Mouse (Mus musculus): ENCODE data around the gene Kif1c. TPM values are rescaled to one million over a fixed set of nuclear protein-coding genes. Genes with fewer than 3 reads are reported as not detected.

Kif1c gene
- 100 to 1,000 TPM; 238 to 241 TPM for total RNA-seq (2021)

DNA sequence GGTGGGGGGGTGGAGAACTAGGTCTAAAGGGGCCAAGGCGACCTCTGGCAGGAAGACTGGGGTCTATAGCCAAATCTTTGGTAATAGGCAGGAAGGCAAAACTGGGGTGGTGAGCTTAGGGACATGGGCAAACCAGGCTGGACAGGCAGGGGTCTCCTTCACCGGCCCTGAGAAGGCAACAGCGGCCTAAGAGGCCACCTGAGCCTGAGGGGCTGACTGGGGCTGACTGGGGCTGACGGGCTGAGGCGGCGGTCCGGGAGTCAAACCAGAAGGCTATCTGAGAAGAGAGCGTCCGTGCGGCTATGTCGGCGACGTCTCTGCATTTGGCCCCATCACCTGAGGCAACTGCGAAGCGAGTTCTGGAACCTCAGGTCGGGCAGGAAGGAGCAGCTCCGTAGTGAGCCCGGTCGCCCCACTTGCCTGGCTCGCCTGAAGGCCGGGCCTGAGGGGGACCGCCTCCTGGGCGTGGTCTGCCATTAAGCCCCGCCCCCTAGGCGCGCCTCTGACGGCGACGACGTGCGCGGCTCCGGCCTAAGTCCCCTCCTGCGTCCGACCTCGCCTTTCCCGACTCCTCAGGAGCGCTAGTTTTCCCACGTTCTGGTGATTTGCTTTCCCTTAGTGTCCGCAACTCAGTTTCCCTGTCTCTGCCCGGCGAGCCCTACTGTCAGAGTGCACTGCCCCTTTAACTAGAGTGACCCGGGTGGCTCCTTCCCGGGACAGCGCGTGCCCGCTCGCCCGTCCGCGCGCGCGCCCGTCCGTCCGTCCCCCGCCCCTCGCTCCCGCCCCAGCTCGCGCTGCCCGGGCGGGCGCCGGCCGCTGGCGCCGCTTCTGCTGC lies at the start of gene Kif1c, which contains the start of gene Inca1:
Kif1c (plus strand) TSS at position 827 of the 835 bp plus-strand sequence.
Inca1 (minus strand) TSS at position 434 of the 835 bp plus-strand sequence.
- DNase-seq = peak; percentile 98

DNA sequence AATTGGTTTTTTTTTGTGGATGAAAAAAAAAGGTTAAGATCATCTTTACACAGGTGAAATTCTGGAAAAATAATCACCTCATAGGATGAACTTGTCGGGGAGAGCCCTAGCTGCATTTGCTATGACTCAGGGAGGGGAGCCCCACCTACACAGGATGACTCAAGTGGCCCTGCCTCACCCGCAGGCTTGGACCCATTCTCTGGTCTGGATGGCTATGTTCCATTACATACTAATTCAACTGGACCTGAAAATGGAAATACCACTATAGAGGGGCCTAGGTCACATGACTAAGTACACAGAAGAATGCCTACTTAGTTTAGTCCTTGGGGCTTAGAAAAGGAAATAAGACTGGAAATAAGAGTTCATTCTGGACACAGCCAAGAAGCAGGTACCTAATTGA lies 49.0 kb upstream of the Kif1c start:
- DNase-seq = peak; percentile 8

- DNase-seq = peak; percentile 21
These were observed 48.1 kb upstream of the Kif1c start for GRCm38 (mm10) chr11:70652029-70652883.

DNA sequence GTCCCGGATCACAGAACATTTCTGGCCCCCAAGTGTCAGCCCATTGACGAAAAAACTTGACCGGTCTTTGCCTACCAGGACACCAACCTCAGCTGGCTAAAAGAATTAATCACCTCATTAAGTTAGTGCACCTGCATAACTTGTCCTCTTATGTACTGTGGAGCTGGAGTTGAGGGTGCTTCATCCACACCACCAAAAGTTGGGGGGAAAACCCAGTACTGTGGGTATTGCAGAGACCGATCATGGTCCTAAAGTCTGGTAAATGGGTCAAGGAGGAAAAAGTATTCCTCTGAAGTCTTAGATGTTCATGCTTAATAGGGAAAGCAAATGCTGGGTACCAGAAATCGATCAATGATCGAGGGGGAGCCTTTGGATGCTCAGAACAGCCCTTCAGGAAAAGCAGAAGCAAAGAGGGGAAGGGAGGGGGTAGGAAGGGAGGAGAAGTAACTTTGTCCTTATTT lies 47.4 kb upstream of the Kif1c start:
- DNase-seq = no peak

GRCm38 (mm10) chr11:70653345-70654197 lies 46.8 kb upstream of the Kif1c start:
- peak; percentile 72 for DNase-seq

DNA sequence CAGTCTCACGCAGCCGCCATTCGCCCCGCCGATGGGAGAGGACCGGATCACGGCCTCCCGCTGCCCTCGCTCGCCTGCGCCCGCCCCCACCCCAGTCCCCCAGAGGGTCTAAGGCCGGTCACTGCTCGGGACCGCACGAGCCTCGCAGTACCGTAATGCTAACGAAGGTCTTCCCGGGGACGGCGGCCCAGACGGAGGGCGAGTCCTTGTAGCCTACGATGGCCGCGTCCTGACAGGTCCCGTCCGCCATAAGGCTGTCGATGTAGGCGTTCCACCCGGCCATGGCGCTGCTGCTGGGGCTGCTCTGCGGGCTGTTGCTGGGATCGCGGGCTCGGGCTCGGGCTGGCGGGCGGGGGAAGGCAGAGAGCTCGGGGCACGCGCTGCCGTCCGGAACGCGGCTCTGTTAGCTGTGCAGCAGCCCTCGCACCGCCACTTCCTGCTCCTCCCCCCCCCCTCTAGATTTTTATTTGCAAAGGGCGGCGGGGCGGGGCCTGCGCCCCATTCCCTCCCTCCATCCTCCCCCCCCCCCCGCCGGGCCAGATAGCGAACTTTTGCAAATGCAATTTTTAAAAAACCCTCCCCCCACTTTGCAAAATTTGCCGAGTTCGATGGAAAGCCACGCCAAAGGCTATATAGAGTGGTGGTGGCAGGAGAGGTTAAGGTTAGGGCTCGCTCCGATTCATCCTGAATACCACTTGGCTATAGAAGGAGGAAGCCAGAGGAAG lies 46.0 kb upstream of the Kif1c start, which contains the start of gene Pfn1:
Pfn1 (minus strand) TSS at position 447 of the 725 bp plus-strand sequence.
- DNase-seq = peak; percentile 80

GRCm38 (mm10) chr11:70654923-70655570 lies 45.3 kb upstream of the Kif1c start:
- DNase-seq = peak; percentile 87

DNA sequence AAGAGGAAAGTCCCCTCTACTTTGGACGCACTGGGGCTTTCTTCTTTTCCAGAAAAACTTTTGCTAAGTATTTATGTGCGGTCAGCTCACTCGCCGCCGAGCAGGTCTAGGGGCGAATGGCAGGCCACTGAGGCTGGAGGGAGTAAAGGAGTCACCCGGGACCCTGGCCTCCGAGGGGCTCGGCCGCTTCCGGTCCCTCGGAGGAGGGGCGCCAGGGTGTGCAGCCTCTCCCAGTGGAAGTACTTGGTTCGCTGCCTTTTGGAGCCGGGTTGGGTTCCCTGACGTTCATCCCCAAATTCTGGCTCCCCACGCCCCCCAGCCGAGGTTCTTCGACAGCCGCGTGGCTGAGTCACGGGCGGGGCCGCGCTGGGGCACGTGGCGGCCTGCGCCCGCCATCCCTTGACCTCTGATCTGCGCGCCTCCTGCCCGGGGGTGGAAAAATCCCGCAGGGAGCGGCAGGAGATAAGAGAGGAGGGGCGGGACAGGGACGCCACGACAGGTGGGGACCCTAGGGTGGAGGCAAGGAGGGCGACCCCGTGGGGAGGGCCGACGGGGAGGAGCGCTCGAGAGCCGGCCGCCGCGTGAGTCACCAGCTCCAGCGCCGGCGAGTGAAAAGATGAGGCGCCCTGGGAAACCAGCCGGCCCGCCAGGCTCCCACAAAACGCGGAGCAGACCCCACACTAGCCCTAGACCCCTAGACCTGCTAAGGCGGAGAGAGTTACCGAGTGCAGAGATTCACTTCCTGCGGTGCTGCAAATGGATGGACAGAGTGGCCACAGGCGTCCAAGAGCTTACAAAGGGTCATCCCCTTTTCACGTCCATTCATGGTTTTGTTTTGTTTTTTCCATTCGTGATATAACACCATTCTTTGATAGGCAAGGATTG lies 44.5 kb upstream of the Kif1c start:
- DNase-seq = peak; percentile 78

- DNase-seq = peak; percentile 88
These were observed 43.9 kb upstream of the Kif1c start for GRCm38 (mm10) chr11:70656456-70656927.

DNA sequence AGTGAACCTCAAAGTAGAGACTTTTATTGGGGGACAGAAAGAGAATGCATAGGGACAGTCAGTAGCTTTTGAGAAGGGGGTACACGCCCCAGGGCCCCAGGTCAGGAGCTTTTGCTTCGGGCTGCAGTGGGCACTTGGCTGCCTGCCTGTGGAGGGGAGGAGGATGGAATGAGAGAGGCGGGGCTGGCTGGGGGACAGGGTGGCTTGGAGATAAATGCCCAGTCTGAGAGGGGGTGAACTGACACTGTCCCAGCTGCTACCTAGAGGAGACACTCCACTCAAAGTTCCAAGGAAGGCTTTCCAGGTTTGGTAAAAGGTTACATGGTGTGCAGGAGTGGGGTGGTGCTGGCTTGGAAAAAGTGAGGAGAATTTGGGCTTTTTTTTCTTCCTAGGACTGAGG lies 43.4 kb upstream of the Kif1c start, which contains the start of gene Eno3:
Eno3 (plus strand) TSS at position 239 of the 400 bp plus-strand sequence.
- peak; percentile 77 for DNase-seq

- no peak for DNase-seq
These were observed 42.8 kb upstream of the Kif1c start for GRCm38 (mm10) chr11:70657573-70657972.

DNA sequence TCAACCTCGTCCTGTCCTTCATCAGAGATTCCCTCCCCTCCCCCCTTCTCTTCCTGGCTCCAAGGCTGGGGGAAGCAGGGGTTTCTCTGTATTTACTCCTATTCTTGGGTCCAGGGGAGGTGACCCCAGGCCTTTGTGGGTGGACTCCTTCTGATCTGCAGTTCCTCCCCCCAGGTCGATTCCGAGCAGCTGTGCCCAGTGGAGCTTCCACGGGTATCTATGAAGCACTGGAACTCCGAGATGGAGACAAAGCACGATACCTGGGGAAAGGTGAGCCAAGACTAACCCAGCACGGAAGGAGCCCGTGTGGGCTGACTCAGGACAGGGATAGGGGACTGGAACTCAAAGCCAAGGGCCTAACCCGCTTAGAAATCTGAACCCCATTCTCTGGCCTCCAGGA lies 42.4 kb upstream of the Kif1c start:
- DNase-seq = no peak

DNA sequence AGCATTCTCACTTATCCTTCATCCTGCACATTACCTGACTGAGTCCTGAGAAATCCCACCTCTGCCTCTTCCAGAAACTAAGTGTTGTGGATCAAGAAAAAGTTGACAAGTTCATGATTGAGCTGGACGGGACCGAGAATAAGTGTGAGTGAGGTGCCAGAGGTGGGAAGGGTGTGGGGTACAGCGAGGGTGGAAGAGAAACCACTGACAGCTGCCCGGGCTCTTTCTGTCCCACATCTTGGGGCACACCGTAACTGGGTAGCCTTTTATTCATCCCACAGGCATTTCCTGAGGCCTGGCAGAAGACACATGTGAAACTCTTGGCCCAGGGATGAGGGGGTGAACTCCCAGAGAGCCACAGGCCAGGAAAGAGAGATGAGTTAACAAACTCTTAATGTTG lies 41.8 kb upstream of the Kif1c start:
- no peak for DNase-seq

DNA sequence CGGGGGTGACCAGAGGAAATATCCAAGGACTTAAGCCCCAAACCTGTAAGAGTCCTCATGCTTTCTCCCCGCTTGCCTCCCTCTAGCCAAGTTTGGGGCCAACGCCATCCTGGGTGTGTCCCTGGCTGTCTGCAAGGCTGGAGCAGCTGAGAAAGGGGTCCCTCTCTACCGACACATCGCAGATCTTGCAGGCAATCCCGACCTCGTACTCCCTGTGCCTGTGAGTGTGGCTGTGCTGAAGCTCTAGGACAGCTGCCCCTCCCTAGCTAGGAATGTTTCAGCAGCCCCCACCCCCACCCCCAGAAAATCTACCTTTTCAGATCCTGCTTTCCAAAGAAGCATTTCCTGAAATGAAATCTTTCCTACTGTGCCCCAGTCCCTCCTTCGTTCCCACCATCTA lies 41.4 kb upstream of the Kif1c start:
- DNase-seq = no peak

GRCm38 (mm10) chr11:70660571-70660970 lies 39.8 kb upstream of the Kif1c start:
- DNase-seq = no peak

DNA sequence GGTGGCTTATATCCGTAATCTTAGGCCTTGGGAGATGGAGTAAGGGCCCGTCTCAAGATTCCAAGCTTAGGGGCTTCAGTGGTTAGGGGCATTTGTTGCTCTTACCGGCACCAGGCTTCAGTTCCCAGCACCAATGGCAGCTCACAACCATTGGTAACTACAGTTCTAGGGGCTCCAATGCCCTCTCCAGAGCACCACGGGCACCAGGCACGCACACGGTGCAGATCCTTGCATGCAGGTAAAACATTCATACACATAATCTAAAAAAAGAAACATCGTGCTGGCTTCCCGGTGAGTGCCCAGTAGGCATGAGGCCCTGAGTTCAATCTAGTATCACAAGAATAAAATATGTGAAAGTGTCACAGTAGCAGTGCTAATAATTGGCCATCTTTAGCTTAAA lies 37.2 kb upstream of the Kif1c start:
- DNase-seq = no peak

GRCm38 (mm10) chr11:70663957-70664356 lies 36.4 kb upstream of the Kif1c start:
- DNase-seq = peak; percentile 66

- DNase-seq = no peak
These were observed 35.6 kb upstream of the Kif1c start for GRCm38 (mm10) chr11:70664741-70665140.

DNA sequence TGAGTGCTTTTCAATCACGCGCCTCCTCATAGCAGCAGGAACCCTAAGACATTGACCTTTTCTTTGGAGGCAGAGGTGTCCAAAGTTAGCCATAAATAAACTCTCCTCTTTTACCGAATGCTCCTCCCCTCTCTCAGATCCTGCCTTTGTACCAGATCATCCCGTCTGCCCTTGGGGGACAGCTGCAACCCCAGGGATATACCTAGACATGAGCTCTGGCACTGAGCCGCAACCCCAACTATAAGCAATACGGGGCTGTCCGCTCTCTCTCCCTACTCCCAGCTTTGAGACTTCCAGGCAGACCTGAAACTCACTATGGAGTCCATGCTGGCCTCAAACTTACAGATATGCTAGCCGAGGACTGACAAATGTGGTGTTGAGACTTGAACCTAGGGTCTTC lies 33.7 kb upstream of the Kif1c start:
- DNase-seq = no peak
